Mouse (Mus musculus) ES-Bruce4 (cell line): ENCODE data around the gene Inpp5k.
"Not testable (repeated sequence)": the region's sequence is repeated elsewhere in the genome, so short reads cannot be mapped to it uniquely, and the experiment has no call there.

ENCODE experiments used
- CTCF ChIP-seq: IDR thresholded peaks from one replicate; pipeline ENCODE4 v1.8.1; 2011; ENCODE audit warnings: low read depth, low read length
- EP300 ChIP-seq: IDR thresholded peaks from 2 replicates; pipeline ENCODE4 v1.6.1; 2011; ENCODE audit warnings: low read depth, low read length; ENCODE audit not compliant: insufficient read depth
- POLR2A ChIP-seq: IDR thresholded peaks from one replicate; pipeline ENCODE4 v1.8.1; 2011; ENCODE audit warnings: low read length; ENCODE audit not compliant: insufficient read depth

DNA sequence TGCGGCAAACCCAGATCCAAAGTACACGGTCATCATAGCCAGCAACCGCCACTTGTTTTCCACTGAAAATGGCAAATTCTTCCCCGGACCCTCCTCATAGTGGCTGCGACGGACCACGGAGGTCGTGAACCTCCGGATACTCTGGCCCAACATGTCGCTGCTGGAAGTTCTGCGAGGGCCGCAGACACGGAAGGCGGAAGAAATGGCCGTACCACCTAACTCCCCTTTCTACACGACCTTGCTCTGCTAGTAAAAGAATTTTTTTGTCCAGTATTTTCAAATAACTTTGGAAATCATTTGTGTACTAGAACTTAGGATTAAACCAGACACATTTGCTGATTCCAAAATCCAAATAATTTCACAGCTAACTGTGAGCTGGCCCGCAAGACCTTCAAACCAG, 31.0 kb upstream of the Inpp5k start:
- TF ChIP-seq EP300, POLR2A, CTCF: not testable (repeated sequence)
